Mouse (Mus musculus): ENCODE measurements around the gene Gse1.
A peak's percentile ranks its signal among the peaks of the same experiment; 100 is the strongest.

Gse1 gene

GRCm38 (mm10) chr8:120572534-120572933, 344.3 kb downstream of the Gse1 start:
- DNase-seq (ENCODE audit: low spot score) = no peak

- no peak for DNase-seq (ENCODE audit: low spot score)
These were observed 345.6 kb downstream of the Gse1 start for GRCm38 (mm10) chr8:120573866-120574265.

- no peak for DNase-seq (ENCODE audit: low spot score)
These were observed 346.7 kb downstream of the Gse1 start for GRCm38 (mm10) chr8:120574941-120575340.

- DNase-seq (ENCODE audit: low spot score) = no peak
These were observed 347.5 kb downstream of the Gse1 start for GRCm38 (mm10) chr8:120575801-120576200.

GRCm38 (mm10) chr8:120577821-120578220, 349.6 kb downstream of the Gse1 start:
- no peak for DNase-seq (ENCODE audit: low spot score)

GRCm38 (mm10) chr8:120580336-120581000, 352.2 kb downstream of the Gse1 start:
- DNase-seq (ENCODE audit: low spot score) = no peak

GRCm38 (mm10) chr8:120581329-120581728, 353.1 kb downstream of the Gse1 start:
- no peak for DNase-seq (ENCODE audit: low spot score)

- DNase-seq (ENCODE audit: low spot score) = no peak
These were observed 353.6 kb downstream of the Gse1 start for GRCm38 (mm10) chr8:120581811-120582210.

- no peak for DNase-seq (ENCODE audit: low spot score)
These were observed 357.3 kb downstream of the Gse1 start for GRCm38 (mm10) chr8:120585521-120585920.

GRCm38 (mm10) chr8:120588908-120589771, 360.9 kb downstream of the Gse1 start, which contains the start of gene Gins2:
Gene Gins2, minus strand, starts transcription at chr8:120589304.
- peak; percentile 97 for DNase-seq (ENCODE audit: low spot score)

- peak; percentile 23 for DNase-seq (ENCODE audit: low spot score)
These were observed 361.7 kb downstream of the Gse1 start for GRCm38 (mm10) chr8:120589921-120590320.

- DNase-seq (ENCODE audit: low spot score) = no peak
These were observed 363.5 kb downstream of the Gse1 start for GRCm38 (mm10) chr8:120591587-120592292.

GRCm38 (mm10) chr8:120594571-120594970, 366.3 kb downstream of the Gse1 start:
- DNase-seq (ENCODE audit: low spot score) = no peak

GRCm38 (mm10) chr8:120595963-120596362, 367.7 kb downstream of the Gse1 start:
- DNase-seq (ENCODE audit: low spot score) = peak; percentile 70

GRCm38 (mm10) chr8:120598579-120598978, 370.3 kb downstream of the Gse1 start:
- DNase-seq (ENCODE audit: low spot score) = no peak

GRCm38 (mm10) chr8:120599504-120599903, 371.2 kb downstream of the Gse1 start:
- peak; percentile 75 for DNase-seq (ENCODE audit: low spot score)

- no peak for DNase-seq (ENCODE audit: low spot score)
These were observed 374.4 kb downstream of the Gse1 start for GRCm38 (mm10) chr8:120602672-120603071.

GRCm38 (mm10) chr8:120607460-120607859, 379.2 kb downstream of the Gse1 start:
- DNase-seq (ENCODE audit: low spot score) = no peak

GRCm38 (mm10) chr8:120607885-120608284, 379.6 kb downstream of the Gse1 start:
- peak; percentile 74 for DNase-seq (ENCODE audit: low spot score)

GRCm38 (mm10) chr8:120610824-120611223, 382.6 kb downstream of the Gse1 start:
- peak; percentile 70 for DNase-seq (ENCODE audit: low spot score)

GRCm38 (mm10) chr8:120614491-120614890, 386.2 kb downstream of the Gse1 start:
- no peak for DNase-seq (ENCODE audit: low spot score)
